Mouse (Mus musculus) frontal cortex, postnatal 14 days (tissue): Measurements from ENCODE around the gene Kcnn4.
A peak's percentile ranks its signal among the peaks of the same experiment; 100 is the strongest.

Experiments
- DNase-seq, 2 experiments: peaks; one replicate each; pipeline ENCODE4 v3.0.0; 2022; ENCODE audit warnings: low spot score in 2 of 2

Gene Kcnn4

GRCm38 (mm10) chr7:24369731-24370541 is at the start of gene Kcnn4:
Gene Kcnn4 (plus strand): TSS chr7:24370263.
- DNase-seq, result no peak

DNA sequence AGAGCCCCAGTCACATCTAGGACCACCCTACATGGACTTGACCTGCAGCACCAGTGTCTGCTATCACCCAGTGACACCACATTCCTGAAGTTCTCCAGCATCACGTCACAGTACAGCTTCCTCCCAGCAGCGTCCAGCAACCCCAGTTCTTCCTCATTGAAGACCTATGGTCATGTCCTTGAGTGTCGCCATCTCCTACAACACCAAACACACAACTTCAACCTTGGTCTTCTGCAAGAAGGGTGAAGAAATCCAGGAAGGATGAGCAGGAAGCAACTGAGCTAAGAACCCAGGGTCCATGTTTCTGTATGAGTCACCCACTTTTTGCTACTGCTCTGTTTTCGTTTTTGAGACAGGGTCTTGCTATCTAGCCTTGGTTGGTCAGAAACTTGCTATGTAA is 47.5 kb upstream of the Kcnn4 start:
- DNase-seq, result no peak

- peak; percentile 26 to 34 for DNase-seq
These were observed 44.9 kb upstream of the Kcnn4 start for GRCm38 (mm10) chr7:24325197-24325596.

DNA sequence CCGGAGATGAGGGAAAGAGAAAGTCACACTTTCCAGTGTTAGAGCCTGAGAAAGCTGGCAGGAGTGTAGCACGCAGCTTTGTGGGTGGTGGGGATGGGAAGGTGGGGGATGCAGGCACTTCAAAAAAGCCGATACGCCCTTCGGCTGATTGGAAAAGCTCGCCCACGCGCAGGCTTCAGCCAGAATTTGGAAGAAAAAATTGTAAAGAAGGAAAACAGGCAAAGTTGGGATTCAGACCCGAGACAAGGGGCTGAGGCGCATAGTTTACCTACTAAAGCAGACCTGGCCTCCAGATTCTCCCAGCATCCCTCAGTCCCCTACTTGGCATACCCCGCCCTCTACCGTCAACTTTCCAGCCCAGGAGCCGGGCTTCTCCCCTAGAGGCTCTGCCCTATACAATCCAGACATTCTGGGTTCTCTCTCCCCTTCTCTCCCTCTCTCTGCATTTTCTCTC is 44.4 kb upstream of the Kcnn4 start:
- DNase-seq, result peak; percentile 44 to 52

- DNase-seq, result no peak
These were observed 43.6 kb upstream of the Kcnn4 start for GRCm38 (mm10) chr7:24326273-24327135.

DNA sequence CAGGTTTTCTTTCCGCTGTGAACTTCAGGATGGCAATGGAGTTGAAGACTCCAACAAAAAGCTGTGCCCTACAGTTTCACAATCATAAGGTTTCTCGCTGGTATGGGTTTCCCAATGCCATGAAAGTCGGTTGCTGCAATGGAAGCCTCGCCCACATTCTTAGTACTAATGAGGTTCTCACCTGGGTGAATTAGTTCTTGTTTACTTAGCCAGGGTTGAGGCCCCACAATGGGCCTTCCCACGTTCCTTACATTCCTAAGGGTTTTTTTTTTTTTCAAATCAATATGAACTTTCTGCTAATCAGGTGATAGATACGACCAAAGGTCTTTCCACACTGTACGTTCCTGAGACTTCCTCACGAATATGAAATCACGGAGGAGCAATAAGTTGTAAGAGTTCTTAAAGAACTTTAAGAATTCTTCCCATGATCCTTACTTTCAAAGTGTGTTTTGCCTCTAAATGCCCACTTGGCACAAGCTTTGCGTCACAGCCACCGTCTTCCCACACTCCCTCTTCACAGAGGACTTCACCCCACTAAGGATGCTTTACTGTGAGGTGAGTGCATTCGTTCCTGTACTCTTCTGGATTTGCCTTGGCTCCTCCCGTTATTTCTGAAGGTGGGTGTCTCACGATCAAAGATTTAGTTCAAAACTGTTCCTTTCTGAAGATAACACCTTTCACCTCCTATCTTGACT is 42.6 kb upstream of the Kcnn4 start:
- DNase-seq, result no peak

GRCm38 (mm10) chr7:24333304-24333986 is 36.6 kb upstream of the Kcnn4 start, which contains the start of gene Tescl:
Gene Tescl (minus strand): TSS chr7:24333936.
- no peak for DNase-seq

- peak in 1 of 2 experiments; percentile 78 for DNase-seq
These were observed 34.3 kb upstream of the Kcnn4 start for GRCm38 (mm10) chr7:24335699-24336309.

DNA sequence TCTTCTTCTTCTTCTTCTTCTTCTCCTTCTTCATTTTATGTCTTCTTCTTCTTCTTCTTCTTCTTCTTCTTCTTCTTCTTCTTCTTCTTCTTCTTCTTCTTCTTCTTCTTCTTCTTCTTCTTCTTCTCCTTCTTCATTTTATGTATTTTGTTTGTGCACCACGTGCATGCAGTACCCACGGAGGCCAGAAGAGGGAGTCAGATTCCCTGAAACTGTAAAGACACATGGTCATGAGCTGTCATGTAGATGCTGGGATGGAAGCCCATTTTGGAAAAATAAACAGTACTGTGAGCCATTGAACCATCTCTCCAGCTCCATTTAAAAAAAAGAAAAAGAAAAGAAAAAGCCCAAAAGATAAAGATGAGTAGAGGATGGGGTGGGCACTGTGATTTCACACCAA is 31.8 kb upstream of the Kcnn4 start:
- DNase-seq, result no peak

- no peak for DNase-seq
These were observed 26.3 kb upstream of the Kcnn4 start for GRCm38 (mm10) chr7:24343701-24344272.

DNA sequence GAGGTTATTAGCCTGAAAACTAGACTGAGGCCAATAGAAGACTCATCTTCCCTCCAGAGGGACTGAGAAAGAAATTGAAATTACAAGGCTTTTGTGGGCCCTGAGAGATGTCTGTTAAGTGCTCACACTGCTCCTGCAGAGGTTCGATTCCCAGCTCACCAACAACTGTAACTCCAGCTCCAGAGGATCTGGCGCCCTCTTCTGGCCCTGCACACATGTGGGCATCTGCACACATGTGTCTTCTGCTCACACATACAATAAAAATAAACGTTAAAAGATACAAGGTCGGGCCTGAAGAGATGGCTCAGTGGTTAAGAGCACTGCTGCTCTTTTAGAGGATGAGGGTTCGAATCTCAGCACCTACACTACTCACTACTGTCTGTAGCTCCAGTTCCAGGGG is 23.6 kb upstream of the Kcnn4 start:
- DNase-seq, result no peak

DNA sequence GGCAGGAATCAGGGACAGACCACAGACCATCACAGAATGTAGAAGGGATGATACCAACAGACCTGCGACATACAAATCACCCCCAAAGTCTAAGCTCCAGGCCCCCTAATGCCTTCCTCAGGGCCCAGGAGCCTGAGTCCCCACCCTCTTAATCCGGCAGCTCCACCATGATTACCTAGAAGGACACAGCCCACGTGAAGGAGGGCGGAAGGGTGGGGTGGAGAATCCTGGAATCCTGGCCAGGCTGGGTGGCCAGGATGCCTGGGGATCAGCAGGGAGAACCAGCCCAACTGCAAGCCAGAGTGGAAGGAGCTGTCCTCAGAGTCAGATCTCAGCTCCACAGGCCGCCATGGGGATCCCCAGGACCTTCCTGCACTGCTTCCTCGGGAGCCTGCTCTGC is 21.2 kb upstream of the Kcnn4 start, which contains the start of gene Lypd5:
Gene Lypd5 (plus strand): TSS at position 301 of the 400 bp plus-strand sequence.
- no peak for DNase-seq

- no peak for DNase-seq
These were observed 14.4 kb upstream of the Kcnn4 start for GRCm38 (mm10) chr7:24355646-24356045.

DNA sequence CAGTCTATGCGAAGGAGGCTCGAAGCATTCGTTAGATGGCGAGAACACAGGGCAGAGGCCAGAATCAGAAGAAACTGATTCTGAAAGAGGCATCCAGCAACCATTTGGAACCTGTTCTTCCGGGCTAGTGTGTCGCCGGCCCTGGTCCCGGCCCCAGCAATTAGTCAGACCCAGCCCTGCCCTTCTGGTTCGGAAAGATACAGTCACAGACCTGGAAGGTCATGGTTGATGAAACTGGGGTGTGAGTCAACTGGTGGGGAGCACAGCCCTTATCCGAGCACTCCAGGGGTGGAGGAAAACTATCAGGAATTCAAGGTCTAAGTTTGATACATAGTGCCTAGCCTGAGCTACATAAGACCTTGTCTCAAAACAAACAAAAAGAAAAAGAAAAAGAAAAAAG is 14.0 kb upstream of the Kcnn4 start:
- DNase-seq, result no peak

DNA sequence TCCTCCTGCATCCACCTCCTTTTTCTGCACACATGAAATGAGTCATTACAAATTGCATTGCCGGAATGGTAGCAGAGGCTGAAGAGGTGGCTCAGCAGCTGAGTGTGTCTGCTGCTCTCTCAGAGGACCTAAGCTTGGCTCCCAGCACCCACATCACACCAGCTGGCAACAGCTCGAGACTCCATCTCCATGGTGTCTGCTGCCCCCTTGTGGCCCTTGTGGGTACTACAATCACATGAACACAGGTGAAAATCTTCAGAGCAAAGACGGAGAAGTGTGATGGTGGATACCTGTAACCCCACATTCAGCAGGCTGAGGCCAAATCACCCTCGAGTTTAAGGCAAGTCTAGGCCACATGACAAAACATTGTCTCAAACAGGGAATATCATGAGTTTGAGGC is 12.2 kb upstream of the Kcnn4 start:
- no peak for DNase-seq

DNA sequence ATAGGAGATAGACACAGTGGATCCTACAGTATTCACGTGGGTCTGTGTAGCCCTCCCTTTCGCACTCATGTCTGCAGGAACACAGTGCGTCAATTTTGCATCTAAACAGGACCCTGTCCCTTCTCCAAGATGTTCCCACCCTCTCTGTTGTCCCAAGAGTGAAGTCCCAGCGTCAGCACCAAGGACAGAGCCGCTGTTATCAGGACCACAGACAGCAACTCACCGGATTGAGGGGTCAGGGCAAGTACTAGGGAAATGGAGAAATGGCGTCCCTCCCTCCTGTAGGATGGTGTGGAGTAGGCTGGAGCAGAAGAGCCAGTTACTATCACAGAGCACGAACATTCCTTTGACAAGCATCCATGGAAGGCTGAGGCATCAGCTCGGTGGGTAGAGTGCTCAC is 10.8 kb upstream of the Kcnn4 start:
- no peak for DNase-seq

GRCm38 (mm10) chr7:24361001-24361400 is 9.1 kb upstream of the Kcnn4 start:
- no peak for DNase-seq

GRCm38 (mm10) chr7:24363228-24363627 is 6.8 kb upstream of the Kcnn4 start:
- no peak for DNase-seq

- DNase-seq, result peak; percentile 65 to 89
These were observed 5.2 kb upstream of the Kcnn4 start for GRCm38 (mm10) chr7:24364827-24365226.

GRCm38 (mm10) chr7:24365258-24366014 is 4.6 kb upstream of the Kcnn4 start:
- no peak for DNase-seq
